8 mouse cellular contexts compared by ENCODE assay signal in the genomic region with DNA sequence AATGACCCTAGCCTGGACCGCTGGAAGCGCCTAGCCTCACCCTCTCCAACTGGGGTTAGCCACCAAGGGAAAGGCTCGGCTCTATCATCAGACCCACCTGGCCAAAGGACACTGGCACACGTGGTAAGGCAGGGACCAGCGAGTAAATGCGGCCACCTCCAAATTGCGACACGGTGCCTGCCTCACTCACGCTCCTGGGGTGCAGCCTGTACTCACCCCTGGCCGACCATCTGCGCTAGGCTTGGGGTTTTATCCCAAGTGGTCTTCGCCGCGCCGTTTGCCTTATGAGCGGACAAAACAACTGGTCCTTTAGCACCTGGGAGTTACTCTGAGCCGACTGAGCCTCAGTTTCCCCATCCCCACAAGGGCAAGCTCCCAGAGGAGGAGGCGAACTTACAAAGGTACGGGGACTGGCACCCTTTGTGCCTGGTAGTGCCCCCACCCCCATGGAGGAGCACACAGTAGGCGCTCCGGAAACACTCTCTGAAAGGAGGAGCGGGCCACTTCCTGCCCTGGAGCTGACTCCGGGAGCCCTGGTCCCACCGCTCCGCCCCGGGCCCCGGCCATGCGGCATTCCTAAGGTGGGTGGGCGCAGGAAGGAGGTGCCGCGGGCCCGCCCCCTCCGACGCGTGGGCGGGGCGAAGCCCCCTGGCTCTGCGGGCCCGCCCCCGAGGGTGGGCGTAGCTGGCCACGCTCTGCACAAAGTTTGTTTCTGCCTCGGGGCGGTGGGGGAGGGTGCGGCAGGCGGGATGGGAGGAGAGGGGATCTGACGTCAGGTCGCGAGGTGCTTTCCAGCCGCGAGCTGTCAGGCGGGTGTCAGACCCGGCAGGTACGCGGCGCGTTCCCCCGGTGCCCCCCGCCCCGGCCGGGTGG. TPM values are rescaled to one million over a fixed set of nuclear protein-coding genes. Genes with fewer than 3 reads are reported as not detected.
DNase-seq lines count a peak whose midpoint lies in the region; ATAC-seq lines count a peak whose summit lies in the region.

A gene (plus strand): TSS at position 689 of the 873 bp plus-strand sequence.

- peak within 1 kb of the TSS; percentile 72 for H3K4me3 ChIP-seq in liver, embryonic 15.5 days (replicated peaks)
- H3K4me3 ChIP-seq in neural tube, embryonic 12.5 days: peak within 1 kb of the TSS; percentile 75

- ATAC-seq in liver, embryonic 15.5 days (ENCODE audit: insufficient read depth): peak; percentile 74
- peak; percentile 73 for ATAC-seq in neural tube, embryonic 12.5 days (ENCODE audit: low FRiP score, low read depth)

- H3K4me1 ChIP-seq in liver, embryonic 15.5 days (replicated peaks): peaks cover 48% of the 10 kb centered on the region
- peaks cover 48% of the 10 kb centered on the region for H3K4me1 ChIP-seq in neural tube, embryonic 12.5 days

- 3% methylated on average over 61 of the region's 61 CpGs for WGBS in liver, embryonic 15.5 days (ENCODE audit: insufficient replicate concordance)
- WGBS in neural tube, embryonic 12.5 days: 2% methylated on average over 61 of the region's 61 CpGs

- no peaks in the 10 kb centered on the region; the same call in 1 of the 2 replicates for H3K27me3 ChIP-seq in liver, embryonic 15.5 days
- H3K27me3 ChIP-seq in neural tube, embryonic 12.5 days (replicated peaks): no peaks in the 10 kb centered on the region

- H3K9ac ChIP-seq in liver, embryonic 15.5 days: peak within 1 kb of the TSS; percentile 62
- H3K9ac ChIP-seq in neural tube, embryonic 12.5 days: peak within 1 kb of the TSS; percentile 87

- no peaks in the 10 kb centered on the region for H3K36me3 ChIP-seq in liver, embryonic 15.5 days (replicated peaks)
- peaks cover 8% of the 10 kb centered on the region for H3K36me3 ChIP-seq in neural tube, embryonic 12.5 days

- peak within 1 kb of the TSS; percentile 67 for H3K27ac ChIP-seq in liver, embryonic 15.5 days (replicated peaks)
- H3K27ac ChIP-seq in neural tube, embryonic 12.5 days: peak within 1 kb of the TSS; percentile 70

- peak; percentile 96 for DNase-seq in ES-CJ7 (ENCODE audit: low read depth, low spot score)
- DNase-seq in adrenal gland, postnatal 25 days: peak; percentile 62
- DNase-seq in gastrocnemius, postnatal 10 days: peak; percentile 69
- peak; percentile 92 for DNase-seq in induced T-regulatory cell, adult 2 months (ENCODE audit: low read depth)
- DNase-seq in thymus, postnatal 14 days: peak; percentile 93
- DNase-seq in right cerebral cortex, adult 18-20 months: no peak

- peak within 1 kb of the TSS; percentile 96 for H3K4me2 ChIP-seq in liver, embryonic 15.5 days
- H3K4me2 ChIP-seq in neural tube, embryonic 12.5 days (replicated peaks): peak within 1 kb of the TSS; percentile 92

- no peaks in the 10 kb centered on the region for H3K9me3 ChIP-seq in liver, embryonic 15.5 days (replicated peaks)
- H3K9me3 ChIP-seq in neural tube, embryonic 12.5 days: no peaks in the 10 kb centered on the region

RNA-seq across cellular contexts. Expression of the gene that starts here (rescaled TPM):
- total RNA-seq in adrenal gland, postnatal 25 days (2021): 5.5 and 5.8 TPM in 2 replicates
- 1 to 10 TPM; 5.4 to 8.4 TPM for total RNA-seq in gastrocnemius, postnatal 10 days (2021)
- polyA plus RNA-seq in liver, embryonic 15.5 days (2015; fragmentation: Nextera tagmentation; extraction: Ambion mirVana): 6.3 and 6.6 TPM in 2 replicates
- 61.2 and 61.7 TPM in 2 replicates for polyA plus RNA-seq in neural tube, embryonic 12.5 days (2016; fragmentation: Nextera tagmentation; extraction: Ambion mirVana)
